Mouse (Mus musculus) neural tube, embryonic 13.5 days (tissue): ENCODE measurements around the gene Fbln5. TPM values are rescaled to one million over a fixed set of nuclear protein-coding genes. Genes with fewer than 3 reads are reported as not detected.

Experiments
- ATAC-seq: fragments of 200-750 bp; cut with Nextera tagmentation; 2 replicates; pipeline ENCODE4 v1.8.0; 2017; ENCODE audit warnings: low read depth, mild to moderate bottlenecking, moderate TSS enrichment, moderate library complexity
- H3K27ac ChIP-seq: fragments of 300-500 bp; sonication (generic); replicated peaks from 2 replicates; pipeline ENCODE4 v1.5.1; 2015; ENCODE audit warnings: moderate library complexity, mild to moderate bottlenecking, inconsistent platforms
- H3K27me3 ChIP-seq: fragments of 300-500 bp; sonication (generic); 2 replicates; pipeline ENCODE4 v1.6.1; 2015; ENCODE audit warnings: mild to moderate bottlenecking, inconsistent platforms
- H3K36me3 ChIP-seq: fragments of 300-500 bp; sonication (generic); 2 replicates; pipeline ENCODE4 v1.6.1; 2015; ENCODE audit warnings: mild to moderate bottlenecking, inconsistent platforms
- H3K4me1 ChIP-seq: fragments of 300-500 bp; sonication (generic); replicated peaks from 2 replicates; pipeline ENCODE4 v1.6.1; 2015; ENCODE audit warnings: inconsistent platforms
- H3K4me2 ChIP-seq: fragments of 300-500 bp; sonication (generic); 2 replicates; pipeline ENCODE4 v1.6.1; 2015; ENCODE audit warnings: inconsistent platforms, mild to moderate bottlenecking, moderate library complexity
- H3K4me3 ChIP-seq: fragments of 300-500 bp; sonication (generic); 2 replicates; pipeline ENCODE4 v1.5.1; 2015; ENCODE audit warnings: mild to moderate bottlenecking, inconsistent platforms
- H3K9ac ChIP-seq: fragments of 300-500 bp; sonication (generic); 2 replicates; pipeline ENCODE4 v1.6.1; 2015; ENCODE audit warnings: moderate library complexity, mild to moderate bottlenecking, inconsistent platforms
- H3K9me3 ChIP-seq: fragments of 300-500 bp; sonication (generic); 2 replicates; pipeline ENCODE4 v1.6.1; 2016; ENCODE audit warnings: inconsistent platforms
- WGBS: fragments of 180-500 bp; shearing (Covaris S2); methylation state at CpG from one replicate; pipeline ENCODE4 v1.1.7; 2015; 5-methylcytosine and 5-hydroxymethylcytosine counted together
- polyA plus RNA-seq: library from polyadenylated mRNA; unstranded; fragments of >200 nt; fragmentation: Nextera tagmentation; extraction: Ambion mirVana; gene quantifications from 2 replicates; pipeline ENCODE4 v1.2.1, GENCODE M21; 2015

The Fbln5 gene
- polyA plus RNA-seq, 1 experiment from 2014 or later = 11.5 TPM

DNA sequence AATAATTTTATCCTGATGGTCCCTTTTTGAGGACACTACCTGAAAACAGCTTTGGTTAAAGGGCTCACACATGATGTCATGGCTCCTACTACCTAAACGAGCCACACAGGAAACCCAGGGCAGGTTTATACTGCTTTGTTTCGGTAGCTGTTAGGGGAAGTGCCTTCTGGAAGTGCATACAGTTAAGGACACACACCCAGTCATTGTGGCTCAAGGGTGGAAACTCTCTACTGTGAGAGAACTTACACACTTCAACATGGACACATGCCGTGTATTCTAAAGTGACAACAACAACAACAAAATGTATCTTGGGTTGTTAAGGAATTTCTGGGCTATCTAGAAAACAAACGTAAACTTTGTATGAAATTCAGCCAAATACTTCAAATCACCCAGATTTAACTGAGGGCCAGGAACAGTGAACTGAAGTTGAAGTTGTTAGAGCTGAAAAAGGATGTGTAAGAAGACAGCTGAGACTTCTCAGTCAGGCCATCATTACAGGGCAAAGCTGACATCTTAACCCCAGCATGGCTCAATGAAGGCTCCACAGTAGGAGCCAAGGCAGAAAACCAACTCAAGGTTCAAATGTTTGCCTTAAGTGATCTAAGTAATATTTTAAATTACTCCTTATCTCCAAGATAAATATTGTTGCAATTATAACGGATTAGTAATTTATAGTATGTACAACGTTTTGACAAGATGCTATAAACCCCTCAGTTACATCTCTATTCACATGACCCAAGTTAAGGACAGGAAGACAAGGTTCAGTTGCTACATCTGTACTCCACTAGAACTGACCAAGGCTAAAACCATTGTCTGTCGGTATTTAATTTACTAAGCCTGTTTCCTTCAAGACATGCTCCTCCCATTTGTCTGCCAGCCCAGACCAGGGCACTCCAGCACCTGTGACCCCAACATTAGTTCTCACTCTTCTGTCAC lies 13.6 kb upstream of the Fbln5 start:
- Histone ChIP-seq H3K9me3 (no peaks in the 10 kb centered on the region), H3K9ac (no peak overlapping the region), H3K27me3 (no peaks in the 10 kb centered on the region), H3K27ac (no peak overlapping the region), H3K36me3 (peaks cover 34% of the 10 kb centered on the region), H3K4me1 (no peaks in the 10 kb centered on the region), H3K4me3 (no peak overlapping the region), H3K4me2 (no peak overlapping the region)
- 90% methylated on average over 7 of the region's 7 CpGs for WGBS
- ATAC-seq = no peak

DNA sequence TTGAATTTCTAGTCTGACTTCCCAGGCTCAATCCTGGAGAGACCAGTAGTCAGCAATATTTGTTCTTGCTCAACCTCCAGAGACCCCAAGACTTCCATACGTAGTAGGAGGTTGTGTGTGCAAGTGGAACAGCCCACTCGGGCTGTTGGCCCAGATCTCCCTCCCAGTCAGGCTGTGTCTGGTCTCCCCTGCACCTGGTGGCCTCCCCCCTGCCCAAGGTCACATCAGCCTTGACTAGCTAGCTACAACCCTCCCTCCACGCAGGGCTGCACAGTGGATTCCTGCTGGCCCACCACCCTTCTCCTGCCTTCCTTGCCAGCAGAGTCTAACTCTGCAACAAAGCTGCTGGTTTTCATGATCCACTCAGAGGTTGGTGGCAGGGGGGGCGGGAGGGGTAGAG lies 12.4 kb upstream of the Fbln5 start:
- Histone ChIP-seq H3K27me3 (no peaks in the 10 kb centered on the region), H3K27ac (no peak overlapping the region), H3K4me3 (no peak overlapping the region), H3K9me3 (no peaks in the 10 kb centered on the region), H3K4me2 (no peak overlapping the region), H3K4me1 (no peaks in the 10 kb centered on the region), H3K36me3 (peaks cover 25% of the 10 kb centered on the region), H3K9ac (no peak overlapping the region)
- 82% methylated on average over 4 of the region's 4 CpGs for WGBS
- ATAC-seq = 0 out of 2 replicates have a peak, but pooled peaks have one; percentile 27

DNA sequence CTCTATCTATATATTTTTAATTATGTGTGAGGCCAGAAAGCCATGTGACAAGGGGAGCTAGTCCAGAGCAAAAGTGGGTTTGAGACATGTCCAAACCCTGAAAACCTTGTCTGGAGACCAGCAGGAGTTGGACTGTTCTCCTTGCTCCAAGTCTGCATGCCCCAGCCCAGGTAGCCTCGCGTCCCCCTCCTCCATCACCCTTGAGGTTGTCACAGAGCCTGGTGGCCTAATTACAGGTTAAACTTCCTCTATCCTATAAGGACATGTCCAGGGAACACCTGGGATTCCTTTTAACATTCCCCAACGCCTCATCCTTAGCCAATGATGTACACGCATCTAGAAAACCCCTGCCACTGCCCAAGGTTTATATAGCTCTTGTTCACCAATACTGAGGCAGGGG lies 4.3 kb upstream of the Fbln5 start:
- Histone ChIP-seq H3K4me2 (no peak overlapping the region), H3K4me1 (peaks cover 18% of the 10 kb centered on the region), H3K27me3 (peaks cover 31% of the 10 kb centered on the region), H3K36me3 (no peaks in the 10 kb centered on the region), H3K9me3 (no peaks in the 10 kb centered on the region), H3K9ac (no peak overlapping the region), H3K27ac (no peak overlapping the region), H3K4me3 (no peak overlapping the region)
- 92% methylated on average over 4 of the region's 4 CpGs for WGBS
- ATAC-seq = no peak

DNA sequence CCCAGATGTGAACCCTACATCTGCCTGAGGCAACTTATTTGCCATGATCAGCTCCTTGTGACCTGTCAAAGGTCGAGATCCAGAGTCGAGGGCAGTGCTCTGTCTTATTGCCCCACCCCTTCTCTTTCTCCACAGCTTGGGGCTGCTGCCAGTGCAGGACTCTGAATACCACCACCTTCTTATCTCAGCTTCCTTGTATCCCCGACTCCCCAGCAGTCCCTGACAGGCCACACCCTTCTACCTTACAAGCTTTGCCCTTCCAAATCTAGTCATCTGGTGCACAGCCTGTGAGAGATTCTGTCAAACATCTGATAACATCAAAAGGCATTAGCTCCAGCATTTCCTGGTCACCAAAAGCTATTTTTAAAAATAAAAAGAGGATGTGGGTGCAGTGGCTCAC lies 2.7 kb upstream of the Fbln5 start:
- no peak overlapping the region for H3K4me2 ChIP-seq
- no peak overlapping the region for H3K9ac ChIP-seq
- no peaks in the 10 kb centered on the region for H3K36me3 ChIP-seq
- H3K4me1 ChIP-seq = peaks cover 20% of the 10 kb centered on the region
- no peak for ATAC-seq
- WGBS = 41% methylated on average over 3 of the region's 3 CpGs
- H3K9me3 ChIP-seq = no peaks in the 10 kb centered on the region
- H3K4me3 ChIP-seq = no peak overlapping the region
- no peak overlapping the region for H3K27ac ChIP-seq
- peaks cover 44% of the 10 kb centered on the region for H3K27me3 ChIP-seq

DNA sequence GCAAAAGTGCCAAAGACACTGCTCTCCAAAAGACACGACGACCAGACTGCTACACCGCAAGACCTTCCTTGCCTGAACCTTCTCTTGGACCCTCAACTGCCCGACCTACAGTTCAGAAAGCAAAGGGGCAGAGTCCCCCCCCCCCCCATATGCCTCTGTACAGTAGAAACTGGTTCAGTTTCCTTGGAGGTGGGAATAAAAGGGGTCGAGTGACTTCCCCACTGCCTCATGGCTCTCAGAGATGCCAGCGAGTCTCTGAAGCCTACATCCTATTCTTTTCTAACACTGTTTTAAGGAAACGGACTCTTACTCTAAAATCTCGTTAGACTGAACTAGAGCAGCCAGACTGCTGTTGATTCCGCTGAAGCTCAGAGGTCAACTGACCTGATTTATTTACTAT lies 715 bp upstream of the Fbln5 start:
- peaks cover 47% of the 10 kb centered on the region for H3K27me3 ChIP-seq
- no peak overlapping the region for H3K27ac ChIP-seq
- H3K4me1 ChIP-seq = peaks cover 20% of the 10 kb centered on the region
- WGBS = 42% methylated on average over 9 of the region's 9 CpGs
- peak overlapping the region; percentile 54; the same call in 1 of the 2 replicates for H3K9ac ChIP-seq
- peak overlapping the region; percentile 49 for H3K4me3 ChIP-seq
- H3K9me3 ChIP-seq = no peaks in the 10 kb centered on the region
- no peaks in the 10 kb centered on the region for H3K36me3 ChIP-seq
- H3K4me2 ChIP-seq = peak overlapping the region; percentile 91
- ATAC-seq = no peak; the same call in 1 of the 2 replicates

DNA sequence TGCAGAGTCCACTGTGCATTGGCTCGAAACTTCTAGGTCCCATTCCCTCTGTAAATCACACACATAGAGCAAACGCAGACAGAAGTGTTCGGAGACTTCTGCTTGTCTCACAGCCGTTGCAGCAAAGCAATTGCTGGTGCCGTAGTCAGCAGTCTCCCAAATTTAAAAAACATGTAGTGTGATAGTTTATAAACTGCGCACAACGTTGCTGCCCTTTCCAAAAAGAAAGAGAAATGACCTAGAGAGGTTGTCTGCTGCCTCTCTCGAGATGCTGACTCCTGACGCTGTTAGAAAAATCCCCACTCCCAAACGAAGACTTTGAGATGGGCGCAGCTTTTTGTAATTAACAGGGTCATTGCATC lies 628 bp downstream of the Fbln5 start:
- H3K9ac ChIP-seq = 0 out of 2 replicates have a peak overlapping the region, but pooled peaks have one; percentile 54
- peaks cover 20% of the 10 kb centered on the region for H3K4me1 ChIP-seq
- no peaks in the 10 kb centered on the region for H3K9me3 ChIP-seq
- ATAC-seq = 0 out of 2 replicates have a peak, but pooled peaks have one; percentile 8
- no peaks in the 10 kb centered on the region for H3K36me3 ChIP-seq
- peaks cover 47% of the 10 kb centered on the region for H3K27me3 ChIP-seq
- 32% methylated on average over 11 of the region's 11 CpGs for WGBS
- H3K4me3 ChIP-seq = peak overlapping the region; percentile 49
- H3K4me2 ChIP-seq = peak overlapping the region; percentile 91
- no peak overlapping the region for H3K27ac ChIP-seq

GRCm38 (mm10) chr12:101816810-101817209 lies 2.0 kb downstream of the Fbln5 start:
- no peaks in the 10 kb centered on the region for H3K36me3 ChIP-seq
- H3K4me1 ChIP-seq = peaks cover 20% of the 10 kb centered on the region
- 36% methylated on average over 5 of the region's 5 CpGs for WGBS
- H3K27me3 ChIP-seq = peaks cover 47% of the 10 kb centered on the region
- H3K9me3 ChIP-seq = no peaks in the 10 kb centered on the region
- no peak overlapping the region for H3K4me2 ChIP-seq
- H3K9ac ChIP-seq = no peak overlapping the region
- no peak overlapping the region for H3K27ac ChIP-seq
- H3K4me3 ChIP-seq = no peak overlapping the region
- ATAC-seq = no peak

GRCm38 (mm10) chr12:101815796-101816195 lies 3.1 kb downstream of the Fbln5 start:
- Histone ChIP-seq H3K4me2 (no peak overlapping the region), H3K27me3 (peaks cover 43% of the 10 kb centered on the region), H3K36me3 (no peaks in the 10 kb centered on the region), H3K4me3 (no peak overlapping the region), H3K9ac (no peak overlapping the region), H3K9me3 (no peaks in the 10 kb centered on the region), H3K4me1 (peaks cover 20% of the 10 kb centered on the region), H3K27ac (no peak overlapping the region)
- ATAC-seq = no peak
- 88% methylated on average over 6 of the region's 6 CpGs for WGBS

DNA sequence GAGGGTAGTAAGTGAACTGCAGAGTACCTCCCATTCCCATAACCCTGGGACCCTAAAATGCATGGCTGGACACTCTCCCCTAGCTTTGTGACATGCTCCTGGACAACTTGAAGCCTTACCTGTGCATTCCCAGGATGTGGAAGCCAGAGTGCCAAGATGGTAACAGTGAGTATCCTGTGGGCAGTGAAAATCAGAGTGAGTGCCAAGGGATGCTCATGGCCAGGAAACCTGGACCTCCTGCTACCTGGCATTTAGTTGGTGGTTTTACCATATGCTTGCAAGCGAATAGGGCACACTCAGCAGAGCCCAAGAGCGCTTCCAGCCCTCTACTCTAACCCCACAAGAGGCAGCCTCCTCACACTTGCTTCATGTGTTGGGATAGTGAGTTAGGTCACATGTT lies 4.4 kb downstream of the Fbln5 start:
- Histone ChIP-seq H3K27ac (no peak overlapping the region), H3K4me1 (peaks cover 15% of the 10 kb centered on the region), H3K4me2 (no peak overlapping the region), H3K9ac (no peak overlapping the region), H3K36me3 (no peaks in the 10 kb centered on the region), H3K27me3 (peaks cover 29% of the 10 kb centered on the region), H3K4me3 (no peak overlapping the region), H3K9me3 (no peaks in the 10 kb centered on the region)
- no peak for ATAC-seq
- 90% methylated on average over 2 of the region's 2 CpGs for WGBS

GRCm38 (mm10) chr12:101811181-101811580 lies 7.7 kb downstream of the Fbln5 start:
- no peak overlapping the region for H3K9ac ChIP-seq
- no peak overlapping the region for H3K4me3 ChIP-seq
- WGBS = 63% methylated on average over 6 of the region's 6 CpGs
- no peaks in the 10 kb centered on the region for H3K9me3 ChIP-seq
- no peaks in the 10 kb centered on the region for H3K27me3 ChIP-seq
- H3K4me1 ChIP-seq = no peaks in the 10 kb centered on the region
- H3K27ac ChIP-seq = no peak overlapping the region
- no peak for ATAC-seq
- H3K36me3 ChIP-seq = no peaks in the 10 kb centered on the region
- no peak overlapping the region for H3K4me2 ChIP-seq

DNA sequence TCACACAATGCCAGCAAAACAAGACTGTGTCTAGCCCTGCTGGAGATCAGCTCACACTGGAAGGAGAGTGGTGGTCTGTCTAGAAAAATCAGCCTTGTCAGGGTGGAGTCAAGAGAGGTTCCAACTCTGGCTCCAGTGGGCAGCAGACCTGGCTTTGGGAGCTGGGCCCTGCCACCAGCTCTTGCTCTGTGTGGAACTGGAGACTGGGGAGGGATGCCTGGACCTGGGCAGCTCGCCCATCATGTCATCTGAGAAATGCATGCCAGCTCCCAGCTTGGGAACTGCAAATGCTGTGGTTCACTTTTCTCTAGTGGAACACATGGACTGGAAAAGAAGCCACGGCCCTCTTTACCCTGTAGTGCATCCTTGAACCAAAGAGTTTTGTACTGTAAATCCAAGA lies 8.3 kb downstream of the Fbln5 start:
- Histone ChIP-seq H3K4me3 (no peak overlapping the region), H3K9me3 (no peaks in the 10 kb centered on the region), H3K36me3 (no peaks in the 10 kb centered on the region), H3K9ac (no peak overlapping the region), H3K27me3 (no peaks in the 10 kb centered on the region), H3K4me2 (no peak overlapping the region), H3K4me1 (no peaks in the 10 kb centered on the region), H3K27ac (no peak overlapping the region)
- WGBS = 81% methylated on average over 2 of the region's 2 CpGs
- no peak for ATAC-seq

DNA sequence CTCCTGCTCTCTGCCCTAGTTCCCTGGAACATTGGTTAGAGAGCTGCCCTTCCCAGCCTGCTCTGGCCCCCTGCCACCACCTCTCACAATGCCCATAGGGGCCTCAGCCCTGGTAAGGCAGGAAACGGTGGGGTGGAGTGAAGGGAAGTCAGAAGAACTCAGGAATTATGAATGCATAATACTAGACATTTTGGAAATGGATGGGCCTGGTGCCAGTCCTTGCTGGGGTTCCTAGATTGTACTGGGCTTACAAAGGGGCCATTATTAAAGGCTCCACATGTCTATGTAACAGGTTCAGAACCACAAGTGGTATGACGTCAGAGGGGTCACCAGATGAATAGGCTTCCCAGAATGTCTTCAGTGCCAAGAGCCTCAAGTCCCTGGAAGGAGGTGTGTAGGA lies 11.5 kb downstream of the Fbln5 start:
- Histone ChIP-seq H3K36me3 (no peaks in the 10 kb centered on the region), H3K9me3 (no peaks in the 10 kb centered on the region), H3K4me1 (no peaks in the 10 kb centered on the region), H3K9ac (no peak overlapping the region), H3K27me3 (no peaks in the 10 kb centered on the region), H3K27ac (no peak overlapping the region), H3K4me2 (no peak overlapping the region), H3K4me3 (no peak overlapping the region)
- no peak for ATAC-seq
- 66% methylated on average over 2 of the region's 2 CpGs for WGBS

GRCm38 (mm10) chr12:101802445-101802844 lies 16.4 kb downstream of the Fbln5 start:
- no peak overlapping the region for H3K27ac ChIP-seq
- no peaks in the 10 kb centered on the region for H3K36me3 ChIP-seq
- no peak overlapping the region for H3K4me3 ChIP-seq
- no peak overlapping the region for H3K9ac ChIP-seq
- no peak for ATAC-seq
- no peaks in the 10 kb centered on the region for H3K9me3 ChIP-seq
- no peak overlapping the region for H3K4me2 ChIP-seq
- 88% methylated on average over 3 of the region's 3 CpGs for WGBS
- peaks cover 3% of the 10 kb centered on the region; the same call in 1 of the 2 replicates for H3K4me1 ChIP-seq
- no peaks in the 10 kb centered on the region for H3K27me3 ChIP-seq
